Mouse (Mus musculus) CD4-positive, CD25-positive, alpha-beta regulatory T cell (primary cell): ENCODE results near the gene Cd5. TPM values are rescaled to one million over a fixed set of nuclear protein-coding genes. Genes with fewer than 3 reads are reported as not detected.

ENCODE experiments used
- polyA plus RNA-seq: library from polyadenylated mRNA; unstranded; fragments of 100-300 nt; shearing (Covaris generic); gene quantifications from one replicate; pipeline ENCODE4 v1.2.1, GENCODE M21; 2017

The Cd5 gene
- 647 TPM for polyA plus RNA-seq

GRCm38 (mm10) chr19:10738811-10739210 lies at the start of gene Cd5:
Gene Cd5 (minus strand): TSS chr19:10739002.

GRCm38 (mm10) chr19:10688537-10689352 lies 50.1 kb downstream of the Cd5 start, which contains the start of gene Vps37c:
Gene Vps37c (plus strand): TSS chr19:10688735.

GRCm38 (mm10) chr19:10677915-10678771 lies 60.7 kb downstream of the Cd5 start, which contains the start of gene Pga5:
Gene Pga5 (minus strand): TSS chr19:10678071.

Other genes with a start within 250 kb of the Cd5 start
- 33.2 TPM for gene Cpsf7, start 213.7 kb downstream of the Cd5 start, polyA plus RNA-seq
- 86.7 TPM for gene Sdhaf2, start 212.9 kb downstream of the Cd5 start, polyA plus RNA-seq
- 9.6 TPM for gene Tmem216, start 182.8 kb downstream of the Cd5 start, polyA plus RNA-seq
- gene Cyb561a3, start 161.8 kb downstream of the Cd5 start, polyA plus RNA-seq, result 42.7 TPM
- gene Tmem138, start 161.6 kb downstream of the Cd5 start, polyA plus RNA-seq, result 19.3 TPM
- gene Ddb1, start 133.7 kb downstream of the Cd5 start, polyA plus RNA-seq, result 165 TPM
- 9.3 TPM for gene Tkfc, start 133.3 kb downstream of the Cd5 start, polyA plus RNA-seq
- not detected for gene Vwce, start 104.8 kb downstream of the Cd5 start, polyA plus RNA-seq
- gene Pga5, start 60.9 kb downstream of the Cd5 start, polyA plus RNA-seq, result not detected
- 24.2 TPM for gene Vps37c, start 50.3 kb downstream of the Cd5 start, polyA plus RNA-seq
- gene Cd6, start 91.1 kb upstream of the Cd5 start, polyA plus RNA-seq, result 665 TPM
- gene Slc15a3, start 100.7 kb upstream of the Cd5 start, polyA plus RNA-seq, result 0.50 TPM
- 0.56 TPM for gene Tmem132a, start 130.9 kb upstream of the Cd5 start, polyA plus RNA-seq
- gene Tmem109, start 143.0 kb upstream of the Cd5 start, polyA plus RNA-seq, result 53.6 TPM
- gene Prpf19, start 156.2 kb upstream of the Cd5 start, polyA plus RNA-seq, result 103 TPM
- gene Zp1, start 181.6 kb upstream of the Cd5 start, polyA plus RNA-seq, result not detected
- gene Ptgdr2, start 198.2 kb upstream of the Cd5 start, polyA plus RNA-seq, result 0.10 TPM
- 19.4 TPM for gene Ccdc86, start 210.3 kb upstream of the Cd5 start, polyA plus RNA-seq
- gene Ms4a10, start 235.7 kb upstream of the Cd5 start, polyA plus RNA-seq, result not detected